Mouse (Mus musculus): ENCODE measurements at regions not wholly inside any gene's neighbourhood (a gene's known extent, or its start where the extent isn't known, plus 50 kb on each side); places are given as distances from the start of the nearest gene placed in this dataset.
"Not testable (repeated sequence)": the region's sequence is repeated elsewhere in the genome, so short reads cannot be mapped to it uniquely, and the experiment has no call there.

DNA sequence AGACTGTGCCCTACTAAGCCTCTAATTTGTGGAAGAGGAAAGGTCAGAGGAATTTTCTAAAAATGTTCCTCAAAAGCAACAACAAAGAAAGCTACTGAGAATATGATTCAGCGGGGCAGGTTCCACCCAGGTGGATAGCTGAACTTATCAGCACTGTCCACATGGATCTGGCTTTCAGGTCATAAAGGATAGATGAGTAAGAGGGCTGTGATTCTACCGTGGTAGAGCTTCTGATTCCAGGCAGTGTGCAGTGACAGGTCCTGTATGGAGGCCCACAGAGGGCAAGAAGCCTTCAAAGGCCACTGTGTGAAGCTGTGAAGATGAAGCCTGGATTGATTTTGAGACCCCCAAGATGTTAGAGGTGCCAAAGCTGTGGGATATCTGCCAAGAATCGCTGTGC lies 51.8 kb downstream of the Teddm3 start:
- not testable (repeated sequence) for DNase-seq

DNA sequence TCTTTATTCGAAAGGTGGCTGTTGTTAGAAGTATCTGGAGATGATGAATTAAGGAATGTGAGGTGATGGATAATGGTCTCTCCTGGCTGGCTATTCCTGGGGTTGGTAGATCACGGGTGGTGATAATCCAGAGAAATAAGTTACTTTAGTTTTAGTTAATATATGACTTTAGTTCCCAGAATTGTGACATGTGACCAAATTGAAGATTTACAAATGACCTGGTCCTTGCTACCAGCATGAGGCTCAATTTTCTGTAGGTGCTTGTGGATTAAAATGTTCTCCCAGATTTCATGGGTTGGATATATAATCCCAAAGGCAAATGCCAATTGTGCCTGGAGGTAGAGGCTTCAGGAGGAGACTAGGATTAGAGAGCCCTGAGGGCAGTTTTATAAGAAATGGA lies 53.7 kb downstream of the Teddm3 start:
- peak in 1 of 2 experiments; percentile 20 for DNase-seq

DNA sequence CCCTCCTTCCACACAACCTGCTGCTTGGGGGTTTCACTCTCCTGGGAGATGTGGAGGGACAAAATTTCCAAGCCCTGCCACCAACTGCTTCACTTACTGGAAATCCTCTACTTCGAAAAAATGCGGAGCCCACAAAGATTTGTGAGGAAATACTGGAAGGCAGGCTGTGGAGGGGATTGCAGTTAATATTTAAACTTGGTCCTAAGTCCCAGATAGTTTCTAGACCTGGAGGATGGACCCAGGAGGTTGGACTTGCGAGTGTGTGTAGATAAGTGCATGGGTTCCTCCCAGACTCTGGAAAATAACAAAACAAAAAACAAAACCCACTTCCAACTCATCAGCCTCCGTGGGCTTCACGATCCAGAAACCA lies 79.0 kb downstream of the Teddm3 start:
- peak; percentile 10 to 41 for DNase-seq

DNA sequence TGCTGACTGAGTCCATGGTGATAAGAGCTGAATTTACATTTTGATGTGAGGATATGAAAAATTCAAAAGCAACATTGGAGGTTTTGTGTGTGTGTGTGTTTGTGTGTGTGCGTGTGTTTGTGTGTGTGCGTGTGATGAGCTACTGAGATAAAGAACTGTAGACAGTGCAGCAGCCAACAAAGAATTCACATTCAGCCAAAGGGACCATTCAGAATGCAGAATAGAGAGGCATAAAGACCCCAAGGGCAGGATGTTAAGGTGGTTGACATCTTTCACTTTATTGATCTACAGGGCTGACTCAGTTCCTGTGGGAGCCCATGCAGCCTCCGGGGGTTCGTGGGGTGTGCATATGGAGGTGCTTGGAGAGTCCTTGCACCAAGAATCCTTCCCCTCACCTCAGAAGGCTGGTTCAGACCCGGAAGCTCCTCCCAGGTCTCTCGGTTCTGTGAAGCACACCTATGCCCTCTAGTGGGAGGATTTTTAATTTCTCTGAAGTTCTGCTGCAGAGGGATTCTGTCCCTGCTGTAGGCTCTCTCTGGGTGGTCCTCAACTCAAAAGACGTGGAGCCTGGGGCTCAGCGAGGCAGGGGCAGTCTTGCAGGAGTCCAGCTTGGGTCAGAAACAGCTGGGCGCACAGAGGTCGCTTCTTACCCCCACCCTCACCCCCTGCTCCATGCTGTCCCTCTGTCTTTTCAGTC lies 79.6 kb downstream of the Teddm3 start:
- DNase-seq = peak in 1 of 2 experiments; percentile 14

DNA sequence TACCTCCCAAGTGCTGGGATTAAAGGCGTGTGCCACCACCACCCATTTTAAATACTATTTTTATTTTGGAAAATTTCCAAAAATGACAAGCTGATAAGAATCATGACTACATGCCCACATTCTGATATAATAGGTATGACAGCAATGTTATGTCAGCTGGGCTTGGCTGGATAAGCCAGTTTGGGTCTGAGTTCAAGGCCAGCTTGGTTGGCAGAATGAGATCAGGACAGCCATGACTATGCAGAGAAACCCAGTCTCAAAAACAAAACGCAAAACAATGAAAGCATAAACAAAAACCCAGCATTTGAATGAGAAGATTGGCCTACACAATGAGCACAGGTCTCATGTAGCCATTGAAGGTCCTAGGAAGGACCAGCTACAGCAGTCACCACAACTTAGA lies 93.6 kb downstream of the Teddm3 start:
- no peak for DNase-seq

DNA sequence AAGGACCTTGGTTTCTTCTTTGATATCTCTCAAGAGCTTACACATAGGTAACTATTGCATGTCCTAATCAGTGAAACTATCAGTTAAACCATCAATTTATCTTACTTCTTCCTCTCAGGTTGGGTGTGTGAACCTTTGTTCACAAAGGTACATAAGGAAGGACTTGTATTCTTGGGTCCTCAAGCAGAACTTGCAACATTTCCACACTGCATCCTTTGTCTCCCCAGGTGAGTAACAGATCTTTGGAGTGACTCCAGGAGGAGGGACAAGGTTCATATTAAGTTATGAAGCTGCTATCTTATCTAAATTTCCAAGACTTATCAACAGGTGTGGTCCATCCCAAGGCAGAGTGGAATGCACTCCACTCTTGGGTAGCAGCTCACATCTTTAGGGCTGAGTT lies 99.0 kb downstream of the Teddm3 start:
- no peak for DNase-seq

DNA sequence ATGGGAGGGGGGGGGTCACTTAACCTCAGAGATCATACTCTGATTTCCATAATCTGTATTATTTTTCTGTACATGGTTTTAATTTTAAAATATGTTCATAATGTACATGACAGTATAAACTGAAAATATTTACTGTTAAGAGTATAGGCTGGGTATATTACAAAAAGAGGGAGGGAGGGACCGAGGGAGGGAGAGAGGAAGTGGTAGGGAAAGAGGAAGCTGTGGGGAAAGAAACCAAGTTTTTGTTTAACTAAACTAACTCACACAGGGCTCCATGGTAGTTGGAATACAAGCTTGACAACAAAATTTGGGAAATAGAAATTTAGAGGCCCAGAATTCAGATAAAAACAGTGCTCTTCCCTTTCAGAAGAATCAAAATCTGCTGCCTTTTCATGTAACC lies 131.7 kb downstream of the Teddm3 start:
- not testable (repeated sequence) for DNase-seq

DNA sequence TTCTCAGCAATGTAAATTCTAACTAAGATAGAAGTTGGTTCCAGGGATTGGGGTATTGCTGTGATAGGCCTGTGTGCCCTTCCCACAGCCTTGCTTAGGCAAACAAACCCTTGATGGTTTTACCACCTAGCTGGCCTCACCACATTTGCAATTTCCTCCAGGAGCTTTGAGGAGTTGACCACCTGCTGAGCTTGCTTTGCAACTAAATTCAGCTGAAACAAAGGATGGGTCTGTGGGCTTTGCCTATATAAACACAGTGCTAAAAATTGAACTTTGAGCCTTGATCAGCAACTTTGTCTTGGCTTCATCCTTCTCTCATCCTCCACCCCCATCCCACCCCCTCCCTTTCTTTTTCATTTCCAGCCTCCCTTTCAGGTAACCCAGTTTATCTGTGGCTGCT lies 148.9 kb downstream of the Teddm3 start:
- no peak for DNase-seq

DNA sequence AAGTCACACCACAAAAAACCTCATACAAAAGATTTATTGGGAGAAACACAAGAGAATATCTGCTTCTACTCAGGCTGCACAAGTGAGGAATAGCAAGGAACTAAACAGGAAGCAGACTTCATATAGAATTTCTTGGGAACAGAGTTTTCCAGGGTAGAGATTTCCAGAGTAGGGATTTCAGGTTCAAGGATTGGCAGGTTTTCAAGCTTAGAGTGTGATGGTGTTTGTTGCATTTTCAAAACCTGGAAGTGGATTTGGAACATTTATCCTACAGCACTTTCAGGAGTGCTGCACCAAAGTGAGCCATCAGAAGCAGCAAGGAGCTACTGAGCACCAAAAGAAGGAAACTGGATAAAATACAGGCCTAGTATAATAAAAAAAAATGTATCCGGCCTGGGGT lies 152.7 kb downstream of the Teddm3 start:
- no peak for DNase-seq

DNA sequence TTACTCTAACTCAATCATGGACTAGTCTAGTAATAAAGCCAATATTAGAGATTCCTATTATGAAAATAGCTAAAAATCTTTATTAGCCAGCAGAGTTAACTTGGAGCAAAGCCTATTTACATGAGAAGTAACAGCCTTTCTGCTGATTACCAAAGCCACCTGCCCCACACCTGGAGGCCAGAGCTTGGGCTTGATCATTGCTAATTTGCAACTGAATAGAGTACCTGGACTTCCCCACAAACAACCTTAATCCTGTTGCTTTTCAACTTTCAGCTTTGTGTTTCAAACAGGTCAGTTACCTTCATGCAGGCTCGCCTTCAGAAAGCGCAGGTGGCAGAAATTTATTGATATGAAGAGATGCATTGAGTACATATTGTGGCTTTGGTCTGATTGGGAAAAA lies 163.3 kb downstream of the Teddm3 start:
- DNase-seq = no peak

DNA sequence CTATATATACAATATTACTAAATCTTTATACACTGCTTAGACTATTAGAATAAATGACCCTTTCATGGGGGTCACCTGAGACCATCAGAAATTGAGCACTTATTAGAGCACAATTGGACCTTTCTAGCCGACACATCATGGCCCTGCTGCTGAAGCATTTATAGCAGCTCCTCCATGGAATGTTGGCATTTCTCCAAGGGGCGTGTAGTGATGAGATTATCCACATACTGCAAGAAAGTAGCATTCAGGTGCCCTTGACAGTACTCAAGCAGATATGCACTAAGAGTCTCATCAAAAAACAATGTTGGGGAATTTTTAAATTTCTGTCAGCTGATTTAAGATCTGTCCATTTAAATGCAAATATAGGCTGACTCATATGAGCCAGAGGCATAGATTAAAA lies 178.4 kb downstream of the Teddm3 start:
- DNase-seq = peak; percentile 21 to 28

DNA sequence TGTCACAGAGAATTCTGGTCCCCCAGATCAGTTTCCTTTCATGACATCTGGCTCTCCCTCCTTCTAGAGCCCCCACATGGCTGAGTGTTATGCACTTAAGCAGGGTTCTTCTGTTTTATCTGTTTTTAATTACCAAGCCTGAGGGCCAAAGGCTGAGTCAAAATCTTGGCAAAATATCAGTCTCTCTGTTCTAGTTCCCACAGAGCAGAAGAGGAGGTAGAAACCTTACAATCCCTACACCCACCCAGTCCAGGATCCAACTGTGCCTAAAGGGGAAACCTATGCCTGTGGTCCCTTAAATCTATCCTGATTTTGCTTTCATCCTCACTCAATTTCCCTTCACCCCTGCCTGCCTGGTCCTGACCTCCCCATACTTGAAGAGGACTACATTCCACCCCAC lies 181.4 kb downstream of the Teddm3 start:
- no peak for DNase-seq

DNA sequence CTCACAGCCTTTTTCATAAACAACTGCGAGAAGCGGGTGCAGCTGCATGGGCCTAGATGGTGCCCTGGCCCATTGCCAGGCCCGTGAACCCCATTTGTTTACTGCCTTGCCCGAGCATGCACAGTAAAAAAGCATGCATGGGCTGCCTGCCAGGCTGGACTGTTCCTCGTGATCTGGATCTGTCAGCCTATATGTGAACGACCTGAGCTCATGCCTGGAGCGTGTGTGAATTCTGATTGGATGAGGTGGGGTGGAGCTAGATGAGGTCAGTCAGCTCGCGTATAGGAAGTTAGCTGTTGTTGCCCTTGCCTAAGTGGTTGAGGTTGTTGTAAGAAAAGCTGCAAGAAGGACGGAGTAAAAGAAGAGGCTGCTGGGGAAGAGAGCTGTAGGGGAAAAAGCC lies 194.9 kb downstream of the Teddm3 start:
- peak; percentile 9 to 43 for DNase-seq

DNA sequence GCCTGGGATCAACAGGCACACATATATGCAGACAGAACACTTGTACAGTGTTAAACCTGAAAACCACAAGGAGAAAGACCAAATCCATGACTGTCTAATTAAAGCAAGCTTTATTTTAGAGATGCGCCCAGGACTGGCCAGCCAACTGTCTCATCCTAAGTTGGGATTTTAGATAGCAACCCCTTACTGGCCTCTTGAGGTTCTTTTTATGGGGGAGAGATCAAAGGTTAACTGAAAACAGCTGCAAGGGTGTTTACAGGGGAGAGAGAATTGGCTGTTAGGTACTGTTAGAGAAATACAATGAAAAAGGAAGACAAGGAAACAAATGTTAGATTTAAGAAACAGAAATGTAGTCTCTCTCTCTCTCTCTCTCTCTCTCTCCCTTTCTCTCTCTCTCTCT lies 202.4 kb upstream of the Thpo start:
- DNase-seq = no peak

DNA sequence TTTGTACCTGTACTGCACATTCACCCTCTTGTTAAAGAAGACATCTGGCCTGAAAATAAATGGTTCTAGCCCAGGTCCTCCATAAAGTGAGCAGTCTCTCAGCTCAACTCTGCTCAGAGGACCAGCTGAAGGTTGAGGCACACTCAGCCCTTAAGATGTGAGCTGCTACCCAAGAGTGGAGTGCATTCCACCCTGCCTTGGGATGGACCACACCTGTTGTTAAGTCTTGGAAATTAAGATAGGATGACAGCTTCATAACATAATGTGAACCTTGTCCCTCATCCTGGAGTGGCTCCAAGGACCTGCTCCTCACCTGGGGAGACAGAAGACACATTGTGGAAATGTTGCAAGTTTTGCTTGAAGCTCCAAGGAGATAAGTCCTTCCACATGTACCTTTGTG lies 200.5 kb upstream of the Thpo start:
- DNase-seq = not testable (repeated sequence)

DNA sequence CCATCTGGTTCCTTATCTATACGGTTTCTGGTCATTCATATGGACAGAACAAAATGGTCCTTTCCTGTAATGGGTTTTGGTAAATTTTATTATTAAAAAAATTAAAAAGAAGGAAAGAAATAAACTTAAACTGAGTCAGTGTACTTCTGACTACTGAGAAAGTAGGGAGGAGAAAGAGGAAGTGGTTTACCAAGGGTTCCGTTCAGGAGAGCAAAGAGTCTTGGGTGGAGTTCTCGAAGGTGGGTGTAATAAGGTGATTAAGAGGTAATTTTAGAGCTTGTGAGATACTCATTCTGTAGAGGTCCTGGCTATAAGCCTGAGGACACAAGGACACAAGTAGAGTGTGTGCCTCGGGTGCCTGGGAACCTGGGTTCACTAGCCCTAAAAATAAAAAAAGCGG lies 195.7 kb upstream of the Thpo start:
- DNase-seq = not testable (repeated sequence)

DNA sequence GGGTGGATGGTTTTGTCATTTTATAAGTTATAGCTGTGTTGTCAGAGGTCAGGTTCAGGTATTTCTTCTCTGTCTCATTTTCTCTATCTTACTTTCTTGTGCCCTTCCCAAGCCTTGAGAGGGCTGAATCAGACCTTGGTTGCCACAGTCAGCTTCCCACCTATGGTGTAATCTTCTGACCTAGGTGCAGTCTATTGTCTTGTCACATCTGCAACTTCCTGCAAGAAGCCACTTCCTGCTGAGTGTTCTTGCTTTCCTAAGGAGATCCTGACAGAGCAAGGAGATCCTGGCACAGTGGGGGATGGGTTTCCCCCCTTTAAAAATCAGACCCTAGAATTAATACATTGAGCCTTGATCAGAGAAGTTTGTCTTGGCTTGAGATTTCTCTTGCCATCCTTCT lies 191.5 kb upstream of the Thpo start:
- DNase-seq = not testable (repeated sequence)

DNA sequence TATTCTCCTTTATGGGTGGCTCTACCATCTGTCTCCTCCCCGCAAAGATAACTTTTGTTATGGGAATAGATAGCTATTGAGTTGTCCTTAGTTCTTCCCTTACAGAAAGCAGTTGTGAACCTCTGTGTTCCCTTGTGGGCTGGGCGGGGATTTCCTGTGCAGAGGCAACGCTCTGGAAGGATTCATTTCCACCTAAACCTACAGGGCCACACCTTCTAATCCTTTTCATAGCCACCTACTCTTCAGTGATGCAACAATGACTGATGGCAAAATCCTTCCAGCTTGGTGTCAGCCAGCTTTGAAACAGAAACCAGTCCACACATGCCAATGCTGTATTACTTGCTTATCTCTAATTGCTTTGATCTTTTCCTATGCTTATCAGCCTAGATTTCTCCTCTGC lies 176.6 kb upstream of the Thpo start:
- DNase-seq = not testable (repeated sequence)

DNA sequence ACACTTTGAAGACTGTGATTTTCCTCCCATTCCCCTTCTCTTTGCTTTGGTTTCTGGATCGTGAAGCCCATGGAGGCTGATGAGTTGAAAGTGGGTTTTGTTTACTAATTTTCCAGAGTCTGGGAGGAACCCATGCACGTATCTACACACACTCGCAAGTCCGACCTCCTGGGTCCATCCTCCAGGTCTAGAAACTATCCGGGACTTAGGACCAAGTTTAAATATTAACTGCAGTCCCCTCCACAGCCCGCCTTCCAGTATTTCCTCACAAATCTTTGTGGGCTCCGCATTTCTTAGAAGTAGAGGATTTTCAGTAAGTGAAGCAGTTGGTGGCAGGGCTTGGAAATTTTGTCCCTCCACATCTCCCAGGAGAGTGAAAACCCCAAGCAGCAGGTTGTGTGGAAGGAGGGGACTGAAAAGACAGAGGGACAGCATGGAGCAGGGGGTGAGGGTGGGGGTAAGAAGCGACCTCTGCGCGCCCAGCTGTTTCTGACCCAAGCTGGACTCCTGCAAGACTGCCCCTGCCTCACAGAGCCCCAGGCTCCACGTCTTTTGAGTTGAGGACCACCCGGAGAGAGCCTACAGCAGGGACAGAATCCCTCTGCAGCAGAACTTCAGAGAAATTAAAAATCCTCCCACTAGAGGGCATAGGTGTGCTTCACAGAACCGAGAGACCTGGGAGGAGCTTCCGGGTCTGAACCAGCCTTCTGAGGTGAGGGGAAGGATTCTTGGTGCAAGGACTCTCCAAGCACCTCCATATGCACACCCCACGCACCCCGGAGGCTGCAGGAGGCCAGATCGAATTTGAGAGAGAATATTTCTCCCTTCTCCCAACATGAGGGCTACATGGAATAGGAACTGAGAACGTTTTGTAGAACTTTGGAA lies 174.4 kb upstream of the Thpo start:
- DNase-seq = peak; percentile 56 to 64

DNA sequence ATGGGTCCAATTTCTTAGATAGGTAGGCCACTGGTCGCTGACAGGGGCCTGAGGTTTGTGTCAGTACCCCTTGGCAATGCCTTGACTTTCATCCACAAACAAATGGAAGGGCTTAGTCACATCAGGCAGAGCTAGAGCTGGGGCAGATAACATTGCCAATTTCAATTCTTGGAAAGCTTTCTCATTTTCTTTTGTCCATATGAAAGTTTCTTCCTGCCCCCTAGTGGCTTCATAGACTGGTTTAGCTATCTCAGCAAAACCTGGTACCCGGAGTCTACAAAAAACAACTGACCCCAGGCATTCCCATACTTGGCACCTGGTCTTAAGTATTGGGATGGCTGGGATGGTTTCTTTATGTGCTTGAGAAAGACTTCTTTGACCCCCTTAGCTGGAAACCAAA lies 161.4 kb upstream of the Thpo start:
- peak; percentile 16 to 48 for DNase-seq

DNA sequence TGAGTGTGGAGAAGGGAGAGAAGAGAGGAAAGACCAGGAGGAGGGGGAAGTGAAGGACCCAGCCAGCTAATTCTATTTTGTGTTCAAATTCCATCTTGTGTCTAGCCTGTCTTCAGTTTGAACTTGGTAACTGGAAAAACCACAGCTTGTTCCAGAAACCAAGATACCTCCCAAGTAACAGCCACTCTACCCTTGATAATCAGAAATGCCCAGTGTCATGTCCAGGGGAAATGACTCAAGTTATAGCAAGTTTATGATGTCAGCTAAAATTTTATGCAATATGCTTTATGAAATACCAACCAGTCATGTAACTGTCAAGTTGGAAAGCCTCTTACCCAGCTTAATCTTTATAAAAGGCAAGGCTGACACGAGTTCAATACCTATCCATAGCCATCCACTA lies 137.4 kb upstream of the Thpo start:
- DNase-seq = no peak

DNA sequence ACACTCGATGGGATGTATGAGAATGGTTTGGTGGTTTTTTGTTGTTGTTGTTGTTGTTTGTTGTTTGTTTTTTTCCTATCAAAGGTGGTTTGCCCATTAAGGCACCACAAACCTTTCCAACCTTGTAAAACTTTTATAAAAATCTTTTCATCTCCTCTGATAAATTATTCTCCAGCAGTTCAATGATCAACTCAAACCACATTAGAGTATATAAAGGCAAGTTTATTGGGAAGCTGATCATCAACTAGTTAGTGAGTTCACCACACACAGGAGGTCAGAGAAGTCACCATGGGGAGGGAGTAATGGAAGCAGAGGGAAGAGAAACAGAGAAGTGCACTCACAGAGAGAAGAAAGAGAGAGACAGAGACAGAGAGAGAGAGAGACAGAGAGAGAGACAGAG lies 132.5 kb upstream of the Thpo start:
- DNase-seq = peak; percentile 17 to 26

DNA sequence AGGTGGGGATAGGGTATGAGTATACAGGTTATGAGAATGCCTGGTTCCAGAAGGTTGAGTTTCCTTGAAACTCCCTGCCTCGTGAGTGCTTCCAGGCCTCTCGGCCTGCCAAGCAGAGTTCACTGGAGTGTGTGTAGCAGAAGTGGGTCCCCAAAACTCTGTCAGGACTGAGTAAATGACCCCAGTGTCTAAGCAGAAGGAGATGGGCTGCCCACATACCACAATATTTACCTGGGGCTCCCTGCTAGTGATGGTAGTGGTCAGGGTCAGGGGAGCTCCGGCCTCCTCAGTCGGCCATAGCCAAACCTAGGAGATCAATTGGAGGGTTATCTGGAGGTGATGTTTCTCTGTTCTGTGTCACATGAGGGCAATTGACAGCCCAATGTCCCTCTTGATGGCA lies 126.9 kb upstream of the Thpo start:
- no peak for DNase-seq

DNA sequence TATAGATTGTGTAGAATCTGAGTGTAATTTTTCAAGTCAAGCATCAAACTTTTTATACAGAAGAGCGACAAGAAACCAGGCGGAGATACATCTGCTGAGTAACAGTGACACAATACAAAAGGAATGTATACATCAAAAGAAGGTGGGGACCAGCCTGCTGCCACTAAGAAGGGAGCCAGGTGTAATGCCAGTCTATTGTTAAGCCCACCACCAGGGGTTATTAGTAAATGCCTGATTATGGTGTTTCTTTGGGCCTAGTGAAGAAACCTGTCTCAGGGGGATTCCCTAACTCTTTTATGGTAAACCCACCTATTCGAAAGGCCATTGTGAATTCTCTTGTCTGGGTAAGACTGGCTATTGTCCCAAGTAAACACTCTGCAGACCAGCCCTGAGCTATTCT lies 126.3 kb upstream of the Thpo start:
- DNase-seq = not testable (repeated sequence)

Data from kidney, postnatal 36 days (tissue).